Mouse (Mus musculus) liver (tissue): Measurements from ENCODE around the gene C030005K15Rik.
"Not testable (repeated sequence)": the region's sequence is repeated elsewhere in the genome, so short reads cannot be mapped to it uniquely, and the experiment has no call there.

Experiments
- DNase-seq: peaks from one replicate; pipeline ENCODE4 v3.0.0-alpha.2; 2020; ENCODE audit warnings: mixed read lengths

The C030005K15Rik gene

DNA sequence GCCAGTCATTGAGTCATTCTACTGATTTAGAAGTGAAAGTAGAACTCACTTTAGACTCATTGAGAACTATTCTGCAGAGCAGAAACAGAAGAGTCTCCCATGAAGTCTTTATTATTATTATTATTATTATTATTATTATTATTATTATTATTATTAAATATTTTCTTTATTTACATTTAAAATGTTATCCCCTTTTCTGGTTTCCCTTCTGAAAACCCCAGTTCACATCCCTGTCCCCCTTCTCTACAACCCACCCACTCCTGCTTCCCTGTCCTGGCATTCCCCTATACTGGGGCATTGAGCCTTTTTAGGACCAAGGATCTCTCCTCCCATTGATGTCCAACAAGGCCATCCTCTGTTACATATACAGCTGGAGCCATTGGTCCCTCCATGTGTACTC lies at the start of gene C030005K15Rik:
Gene C030005K15Rik (minus strand): TSS at position 101 of the 400 bp plus-strand sequence.
- not testable (repeated sequence) for DNase-seq

DNA sequence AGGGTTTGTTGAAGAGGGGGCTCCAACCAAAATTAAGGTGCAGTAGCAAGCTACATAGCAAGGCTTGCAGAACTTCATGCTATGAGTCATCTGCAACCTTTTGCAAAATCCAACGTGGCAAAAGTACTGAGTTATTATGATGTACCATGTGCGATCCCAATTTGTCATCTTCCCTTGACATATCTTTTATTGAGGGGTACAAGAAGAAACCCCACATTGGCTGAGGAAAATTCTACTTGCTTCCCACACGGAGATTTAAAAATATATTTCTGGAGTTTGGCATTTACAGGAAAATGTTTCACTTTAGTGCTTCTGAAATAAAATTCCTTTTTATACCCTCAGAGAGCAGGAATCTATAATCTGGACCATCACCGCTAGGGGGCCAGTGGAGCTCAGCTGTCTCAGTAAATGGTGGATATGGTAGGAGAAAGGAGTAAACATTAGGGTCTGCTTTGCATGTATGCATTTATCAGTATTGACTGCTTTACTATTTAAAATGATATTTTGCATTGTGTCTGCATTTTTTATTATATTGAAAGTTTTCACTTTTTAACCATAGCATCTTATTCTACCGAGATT lies 41.7 kb upstream of the C030005K15Rik start:
- no peak for DNase-seq

DNA sequence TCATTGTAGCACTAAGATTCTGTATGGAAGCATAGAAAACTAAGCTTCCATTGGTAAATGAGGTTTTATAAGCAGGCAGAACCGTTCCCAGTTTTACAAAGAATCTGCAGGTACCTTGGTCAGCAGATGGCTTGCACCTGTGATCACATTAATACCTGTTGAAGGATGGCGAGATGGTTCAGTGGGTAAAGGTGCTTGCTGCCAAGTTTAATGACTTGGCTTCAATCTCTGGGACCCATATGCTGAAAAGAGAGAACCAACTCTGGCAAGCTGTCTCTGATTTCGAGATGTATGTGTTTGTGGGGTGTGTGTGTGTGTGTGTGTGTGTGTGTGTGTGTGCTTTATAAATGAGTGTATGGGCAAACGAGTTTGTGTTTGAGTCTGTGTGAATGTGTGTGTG lies 27.3 kb upstream of the C030005K15Rik start:
- DNase-seq: no peak

DNA sequence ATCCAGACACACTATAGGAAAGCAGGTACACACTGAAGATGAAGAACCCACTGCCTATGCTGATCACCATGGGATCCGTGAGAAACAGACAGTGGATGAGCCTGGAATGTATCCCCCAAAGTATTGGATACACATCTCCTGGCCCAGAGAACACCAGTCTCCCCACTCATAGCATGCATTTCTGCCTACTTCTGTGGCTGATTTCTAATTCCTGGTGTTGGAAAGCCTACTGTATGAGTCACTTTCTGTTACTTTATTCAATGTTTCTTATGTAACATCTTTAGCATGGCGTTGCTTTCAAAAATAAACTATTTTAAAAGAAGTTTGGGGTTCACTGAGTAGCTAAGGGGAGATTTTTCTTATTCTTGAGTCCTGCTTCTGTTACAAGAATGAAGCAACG lies 20.7 kb upstream of the C030005K15Rik start:
- no peak for DNase-seq

- no peak for DNase-seq
These were observed 626 bp downstream of the C030005K15Rik start for GRCm38 (mm10) chr10:97725929-97726328.

DNA sequence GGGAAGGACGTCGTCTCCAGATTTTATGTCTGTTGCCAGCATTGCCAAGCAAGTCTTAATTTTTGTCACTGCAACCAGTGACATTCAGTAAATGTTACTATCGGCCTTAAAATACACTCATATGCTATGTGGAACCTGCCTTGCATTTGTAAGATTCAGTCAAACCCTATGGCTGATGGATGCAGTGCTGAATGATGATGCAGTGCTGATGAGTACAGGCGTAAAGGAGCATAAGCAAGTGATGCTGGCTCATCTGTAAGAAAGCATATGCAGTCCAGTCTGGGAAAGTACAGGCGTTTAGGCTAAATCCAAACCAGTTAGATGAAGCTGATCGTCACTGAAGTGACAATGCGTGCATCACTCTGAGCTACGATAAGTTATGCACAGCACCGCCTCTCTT lies 3.8 kb downstream of the C030005K15Rik start:
- DNase-seq: no peak

GRCm38 (mm10) chr10:97720625-97721024 lies 5.9 kb downstream of the C030005K15Rik start:
- DNase-seq: no peak

- DNase-seq: no peak
These were observed 8.5 kb downstream of the C030005K15Rik start for GRCm38 (mm10) chr10:97718021-97718420.

GRCm38 (mm10) chr10:97717233-97717632 lies 9.3 kb downstream of the C030005K15Rik start:
- no peak for DNase-seq

- DNase-seq: no peak
These were observed 11.2 kb downstream of the C030005K15Rik start for GRCm38 (mm10) chr10:97715289-97715906.

DNA sequence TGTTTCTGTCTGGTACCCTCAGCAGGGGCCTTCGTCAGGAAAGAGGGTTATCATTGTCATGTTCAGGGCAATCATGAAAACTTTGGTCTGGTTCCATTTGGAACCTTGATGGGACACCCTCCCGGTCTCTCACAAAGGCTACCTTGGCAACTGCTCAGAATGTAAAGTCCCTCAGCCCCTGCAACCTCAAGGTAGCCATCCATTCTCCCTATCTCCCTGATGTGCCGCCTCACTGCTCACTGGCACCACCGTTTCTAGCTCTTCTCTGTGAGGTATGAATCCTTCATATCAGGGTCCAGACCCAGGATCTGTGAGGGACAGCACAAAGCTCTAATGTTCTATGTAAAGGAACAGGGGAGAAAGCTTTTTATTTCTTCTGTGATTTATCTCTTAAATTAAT lies 12.0 kb downstream of the C030005K15Rik start:
- no peak for DNase-seq

DNA sequence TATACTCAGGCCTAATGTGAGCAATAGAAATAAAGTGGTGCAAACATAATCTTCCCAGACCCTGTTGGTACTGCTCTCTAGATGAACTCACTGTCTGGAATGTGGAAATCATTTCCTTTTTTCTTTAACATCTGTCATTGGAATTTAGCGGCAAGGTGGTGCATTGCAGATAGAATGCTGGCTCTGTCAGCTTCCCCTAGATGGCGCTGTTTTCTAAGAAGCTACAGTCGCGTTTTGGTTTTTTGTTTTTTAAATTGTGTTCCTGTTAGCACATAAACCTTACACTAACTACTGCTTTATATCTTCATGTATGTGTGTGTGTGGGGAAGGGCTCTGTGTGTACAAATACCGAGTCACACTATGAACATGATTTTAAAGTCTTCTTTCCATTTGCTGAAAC lies 13.9 kb downstream of the C030005K15Rik start:
- DNase-seq: no peak

DNA sequence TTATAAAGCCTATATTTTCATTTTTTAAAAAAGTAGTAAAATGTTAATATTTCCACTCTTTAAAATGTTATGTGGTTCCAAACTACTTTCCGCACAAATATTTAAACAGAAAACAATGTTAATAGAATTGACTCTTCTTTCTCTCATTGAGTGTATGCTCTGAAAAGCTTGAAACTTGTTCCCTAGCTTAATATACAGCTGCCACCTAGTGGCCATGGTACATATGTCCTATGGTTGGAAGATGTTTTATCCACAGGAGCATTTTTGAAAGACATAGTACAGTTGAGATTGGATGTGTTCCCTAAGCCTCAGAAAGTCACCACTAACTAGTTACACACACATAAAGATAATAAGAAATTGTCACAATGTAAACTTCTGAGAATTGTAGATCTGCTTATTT lies 22.0 kb downstream of the C030005K15Rik start:
- DNase-seq: peak; percentile 14

- DNase-seq: no peak
These were observed 24.2 kb downstream of the C030005K15Rik start for GRCm38 (mm10) chr10:97702321-97702720.

GRCm38 (mm10) chr10:97693398-97694135 lies 33.0 kb downstream of the C030005K15Rik start:
- no peak for DNase-seq

- no peak for DNase-seq
These were observed 33.6 kb downstream of the C030005K15Rik start, which contains the start of gene Ccer1 for GRCm38 (mm10) chr10:97692913-97693312. TSS of gene Ccer1 (plus strand) at chr10:97693059.

DNA sequence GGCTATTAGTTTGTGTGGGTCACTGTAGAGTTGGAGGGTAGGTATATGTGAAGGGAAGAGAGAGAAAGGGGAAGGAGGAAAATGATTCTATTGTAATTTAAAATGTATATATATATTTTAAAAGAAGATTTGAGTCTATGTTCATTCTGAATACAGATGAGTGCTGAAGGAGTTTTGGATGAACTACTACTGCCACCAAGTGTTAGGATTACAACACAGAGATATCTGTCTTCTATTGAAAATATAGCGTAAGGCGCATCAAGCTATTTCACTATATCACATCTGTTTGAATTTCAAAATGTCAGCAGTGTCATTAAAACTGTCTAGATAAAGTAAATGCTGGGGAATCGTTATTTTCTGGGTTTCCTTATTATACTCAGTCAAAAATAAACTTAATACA lies 37.1 kb downstream of the C030005K15Rik start:
- DNase-seq: no peak

- DNase-seq: no peak
These were observed 39.4 kb downstream of the C030005K15Rik start for GRCm38 (mm10) chr10:97687198-97687597.

- no peak for DNase-seq
These were observed 43.6 kb downstream of the C030005K15Rik start for GRCm38 (mm10) chr10:97682981-97683380.
